Mouse (Mus musculus) lung, embryonic 14.5 days (tissue): ENCODE measurements around the gene Sema6b. TPM values are rescaled to one million over a fixed set of nuclear protein-coding genes. Genes with fewer than 3 reads are reported as not detected.

Source experiments
- ATAC-seq: fragments of 200-750 bp; cut with Nextera tagmentation; 2 replicates; pipeline ENCODE4 v1.8.0; 2017; ENCODE audit warnings: mild to moderate bottlenecking, moderate TSS enrichment, moderate library complexity; ENCODE audit not compliant: insufficient read depth
- DNase-seq: peaks from one replicate; pipeline ENCODE4 v3.0.0-alpha.2; 2015
- H3K27ac ChIP-seq: fragments of 300-500 bp; sonication (generic); 2 replicates; pipeline ENCODE4 v1.5.1; 2014; ENCODE audit warnings: low read depth, mild to moderate bottlenecking, moderate library complexity
- H3K27me3 ChIP-seq: fragments of 300-500 bp; sonication (generic); 2 replicates; pipeline ENCODE4 v1.6.1; 2014; ENCODE audit warnings: low read length, control low read depth; ENCODE audit not compliant: insufficient read depth
- H3K36me3 ChIP-seq: fragments of 300-500 bp; sonication (generic); 2 replicates; pipeline ENCODE4 v1.6.1; 2014; ENCODE audit warnings: control low read depth; ENCODE audit not compliant: insufficient read depth
- H3K4me1 ChIP-seq: fragments of 300-500 bp; sonication (generic); 2 replicates; pipeline ENCODE4 v1.6.1; 2014; ENCODE audit warnings: antibody characterized with exemption, control low read depth; ENCODE audit not compliant: insufficient read depth
- H3K4me2 ChIP-seq: fragments of 300-500 bp; sonication (generic); 2 replicates; pipeline ENCODE4 v1.6.1; 2014; ENCODE audit warnings: mild to moderate bottlenecking
- H3K4me3 ChIP-seq: fragments of 300-500 bp; sonication (generic); 2 replicates; pipeline ENCODE4 v1.5.1; 2014; ENCODE audit warnings: low read depth, low read length
- H3K9ac ChIP-seq: fragments of 300-500 bp; sonication (generic); 2 replicates; pipeline ENCODE4 v1.6.1; 2014
- H3K9me3 ChIP-seq: fragments of 300-500 bp; sonication (generic); 2 replicates; pipeline ENCODE4 v1.6.1; 2016; ENCODE audit warnings: low read depth, low read length, control low read depth
- CTCF ChIP-seq: IDR thresholded peaks from 2 replicates; pipeline ENCODE4 v1.5.1; 2016; ENCODE audit warnings: antibody characterized with exemption, low read depth
- WGBS: fragments of 180-500 bp; shearing (Covaris S2); extraction: QIAGEN DNeasy Blood & Tissue Kit; methylation state at CpG from one replicate; pipeline ENCODE4 v1.1.7; 2014; 5-methylcytosine and 5-hydroxymethylcytosine counted together
- polyA plus RNA-seq: library from polyadenylated mRNA; unstranded; fragments of >200 nt; fragmentation: Nextera tagmentation; extraction: Ambion mirVana; gene quantifications from 2 replicates; pipeline ENCODE4 v1.2.1, GENCODE M21; 2014

Gene Sema6b
- polyA plus RNA-seq, 1 experiment from 2014 or later, result 1.8 TPM

- no peak for ATAC-seq
- Histone ChIP-seq H3K4me2 (no peak overlapping the region), H3K27me3 (peaks cover 81% of the 10 kb centered on the region), H3K9me3 (no peaks in the 10 kb centered on the region), H3K36me3 (no peaks in the 10 kb centered on the region), H3K27ac (no peak overlapping the region), H3K4me1 (0 out of 2 replicates have a peak, but pooled peaks cover 5% of the 10 kb centered on the region), H3K9ac (no peak overlapping the region), H3K4me3 (no peak overlapping the region)
- DNase-seq, result no peak
- 16% methylated on average over 9 of the region's 9 CpGs for WGBS
- TF ChIP-seq CTCF, result no peak
These were observed 6.0 kb upstream of the Sema6b start for GRCm38 (mm10) chr17:56146131-56146530.

- DNase-seq, result no peak
- Histone ChIP-seq H3K4me3 (no peak overlapping the region), H3K27me3 (peaks cover 88% of the 10 kb centered on the region), H3K27ac (no peak overlapping the region), H3K9me3 (no peaks in the 10 kb centered on the region), H3K36me3 (no peaks in the 10 kb centered on the region), H3K4me2 (no peak overlapping the region), H3K9ac (no peak overlapping the region), H3K4me1 (0 out of 2 replicates have a peak, but pooled peaks cover 5% of the 10 kb centered on the region)
- no peak for ATAC-seq
- no peak for TF ChIP-seq CTCF
- WGBS, result 56% methylated on average over 9 of the region's 9 CpGs
These were observed 4.4 kb upstream of the Sema6b start for GRCm38 (mm10) chr17:56144546-56144945.

- Histone ChIP-seq H3K4me3 (peak overlapping the region; percentile 29), H3K4me2 (peak overlapping the region; percentile 71), H3K36me3 (no peaks in the 10 kb centered on the region), H3K27me3 (peaks cover 81% of the 10 kb centered on the region), H3K9me3 (no peaks in the 10 kb centered on the region), H3K4me1 (no peaks in the 10 kb centered on the region), H3K27ac (no peak overlapping the region), H3K9ac (peak overlapping the region; percentile 36; the same call in 1 of the 2 replicates)
- TF ChIP-seq CTCF, result no peak
- DNase-seq, result peak; percentile 58
- WGBS, result under 1% methylated on average over 44 of the region's 47 CpGs
- ATAC-seq, result peak; percentile 29; the same call in 1 of the 2 replicates
These were observed 1.8 kb upstream of the Sema6b start for GRCm38 (mm10) chr17:56141702-56142605.

- 6% methylated on average over 21 of the region's 21 CpGs for WGBS
- Histone ChIP-seq H3K4me1 (0 out of 2 replicates have a peak, but pooled peaks cover 2% of the 10 kb centered on the region), H3K4me3 (peak overlapping the region; percentile 65), H3K4me2 (peak overlapping the region; percentile 100), H3K36me3 (no peaks in the 10 kb centered on the region), H3K9ac (peak overlapping the region; percentile 36; the same call in 1 of the 2 replicates), H3K27me3 (peaks cover 63% of the 10 kb centered on the region), H3K27ac (no peak overlapping the region), H3K9me3 (no peaks in the 10 kb centered on the region)
- no peak; the same call in 1 of the 2 replicates for ATAC-seq
- TF ChIP-seq CTCF, result no peak
- no peak for DNase-seq
These were observed 788 bp downstream of the Sema6b start for GRCm38 (mm10) chr17:56139355-56139754.

- 0 out of 2 replicates have a peak, but pooled peaks cover 6% of the 10 kb centered on the region for H3K4me1 ChIP-seq
These were observed 2.1 kb downstream of the Sema6b start for GRCm38 (mm10) chr17:56137839-56138613.

GRCm38 (mm10) chr17:56136558-56136957 is 3.6 kb downstream of the Sema6b start:
- no peak for DNase-seq
- H3K4me3 ChIP-seq, result no peak overlapping the region
- WGBS, result 74% methylated on average over 7 of the region's 7 CpGs
- no peak overlapping the region for H3K27ac ChIP-seq
- ATAC-seq, result no peak
- peaks cover 36% of the 10 kb centered on the region; the same call in 1 of the 2 replicates for H3K27me3 ChIP-seq
- 0 out of 2 replicates have a peak, but pooled peaks cover 6% of the 10 kb centered on the region for H3K4me1 ChIP-seq
- H3K4me2 ChIP-seq, result no peak overlapping the region
- no peaks in the 10 kb centered on the region for H3K36me3 ChIP-seq
- no peak overlapping the region for H3K9ac ChIP-seq
- H3K9me3 ChIP-seq, result no peaks in the 10 kb centered on the region
- TF ChIP-seq CTCF, result no peak

More at GRCm38 (mm10) chr17:56137839-56138613, 2.1 kb downstream of the Sema6b start:
- ATAC-seq (no peak), DNase-seq (no peak)
- Histone ChIP-seq H3K27me3 (peaks cover 51% of the 10 kb centered on the region), H3K36me3 (no peaks in the 10 kb centered on the region), H3K9ac (no peak overlapping the region), H3K9me3 (no peaks in the 10 kb centered on the region), H3K4me3 (no peak overlapping the region; the same call in 1 of the 2 replicates), H3K4me2 (peak overlapping the region; percentile 40; the same call in 1 of the 2 replicates), H3K27ac (no peak overlapping the region)
- 18% methylated on average over 25 of the region's 25 CpGs for WGBS
- no peak for TF ChIP-seq CTCF
